Mouse (Mus musculus): ENCODE measurements at regions not wholly inside any gene's neighbourhood (a gene's known extent, or its start where the extent isn't known, plus 50 kb on each side); places are given as distances from the start of the nearest gene placed in this dataset.
A peak's percentile ranks its signal among the peaks of the same experiment; 100 is the strongest.

- H3K27ac ChIP-seq (ENCODE audit: low read length) = peak overlapping the region; percentile 59
- no peaks in the 10 kb centered on the region for H3K36me3 ChIP-seq (ENCODE audit: control insufficient read depth, insufficient read depth)
- H3K9ac ChIP-seq (ENCODE audit: low read depth, low read length) = no peak overlapping the region
- 39% methylated on average over 20 of the region's 20 CpGs for WGBS (ENCODE audit: insufficient replicate concordance)
- no peak overlapping the region for H3K4me3 ChIP-seq (ENCODE audit: low read depth, low read length)
- H3K4me2 ChIP-seq (ENCODE audit: low read depth, low read length) = 0 out of 2 replicates have a peak overlapping the region, but pooled peaks have one; percentile 8
- ATAC-seq (ENCODE audit: low read depth) = peak; percentile 33
- no peaks in the 10 kb centered on the region for H3K9me3 ChIP-seq (replicated peaks; ENCODE audit: control insufficient read depth, low read length)
- H3K27me3 ChIP-seq (ENCODE audit: control insufficient read depth, insufficient read depth, low read depth, low read length) = no peaks in the 10 kb centered on the region
- peaks cover 15% of the 10 kb centered on the region for H3K4me1 ChIP-seq (ENCODE audit: control insufficient read depth, low read depth, low read length)
Measured at GRCm38 (mm10) chr2:167775218-167775915, 85.7 kb upstream of the Tmem189 start.

GRCm38 (mm10) chr2:167774806-167775179 is 85.2 kb upstream of the Tmem189 start:
- Histone ChIP-seq H3K27me3 (ENCODE audit: control insufficient read depth, insufficient read depth, low read depth, low read length) (no peaks in the 10 kb centered on the region), H3K9ac (ENCODE audit: low read depth, low read length) (no peak overlapping the region), H3K4me1 (ENCODE audit: control insufficient read depth, low read depth, low read length) (peaks cover 15% of the 10 kb centered on the region), H3K4me2 (ENCODE audit: low read depth, low read length) (0 out of 2 replicates have a peak overlapping the region, but pooled peaks have one; percentile 8), H3K27ac (ENCODE audit: low read length) (peak overlapping the region; percentile 59), H3K36me3 (ENCODE audit: control insufficient read depth, insufficient read depth) (no peaks in the 10 kb centered on the region), H3K4me3 (ENCODE audit: low read depth, low read length) (no peak overlapping the region), H3K9me3 (replicated peaks; ENCODE audit: control insufficient read depth, low read length) (no peaks in the 10 kb centered on the region)
- 23% methylated on average over 10 of the region's 10 CpGs for WGBS (ENCODE audit: insufficient replicate concordance)
- ATAC-seq (ENCODE audit: low read depth) = peak; percentile 17; the same call in 1 of the 2 replicates

- Histone ChIP-seq H3K27me3 (ENCODE audit: control insufficient read depth, insufficient read depth, low read depth, low read length) (no peaks in the 10 kb centered on the region), H3K9ac (ENCODE audit: low read depth, low read length) (no peak overlapping the region; the same call in 1 of the 2 replicates), H3K27ac (ENCODE audit: low read length) (no peak overlapping the region; the same call in 1 of the 2 replicates), H3K9me3 (replicated peaks; ENCODE audit: control insufficient read depth, low read length) (no peaks in the 10 kb centered on the region), H3K36me3 (ENCODE audit: control insufficient read depth, insufficient read depth) (no peaks in the 10 kb centered on the region), H3K4me2 (ENCODE audit: low read depth, low read length) (no peak overlapping the region), H3K4me3 (ENCODE audit: low read depth, low read length) (no peak overlapping the region), H3K4me1 (ENCODE audit: control insufficient read depth, low read depth, low read length) (peaks cover 15% of the 10 kb centered on the region)
- 77% methylated on average over 2 of the region's 2 CpGs for WGBS (ENCODE audit: insufficient replicate concordance)
- no peak for ATAC-seq (ENCODE audit: low read depth)
Measured at GRCm38 (mm10) chr2:167774166-167774805, 84.7 kb upstream of the Tmem189 start.

- H3K9me3 ChIP-seq (replicated peaks; ENCODE audit: control insufficient read depth, low read length) = no peaks in the 10 kb centered on the region
- H3K9ac ChIP-seq (ENCODE audit: low read depth, low read length) = no peak overlapping the region
- no peak for ATAC-seq (ENCODE audit: low read depth)
- no peaks in the 10 kb centered on the region for H3K36me3 ChIP-seq (ENCODE audit: control insufficient read depth, insufficient read depth)
- H3K4me2 ChIP-seq (ENCODE audit: low read depth, low read length) = no peak overlapping the region
- no peak overlapping the region for H3K27ac ChIP-seq (ENCODE audit: low read length)
- 68% methylated on average over 5 of the region's 5 CpGs for WGBS (ENCODE audit: insufficient replicate concordance)
- H3K4me1 ChIP-seq (ENCODE audit: control insufficient read depth, low read depth, low read length) = peaks cover 9% of the 10 kb centered on the region
- no peak overlapping the region for H3K4me3 ChIP-seq (ENCODE audit: low read depth, low read length)
- H3K27me3 ChIP-seq (ENCODE audit: control insufficient read depth, insufficient read depth, low read depth, low read length) = no peaks in the 10 kb centered on the region
Measured at GRCm38 (mm10) chr2:167772834-167773233, 83.2 kb upstream of the Tmem189 start.

GRCm38 (mm10) chr2:167767962-167768361 is 78.3 kb upstream of the Tmem189 start:
- WGBS (ENCODE audit: insufficient replicate concordance) = 73% methylated on average over 13 of the region's 13 CpGs
- no peaks in the 10 kb centered on the region for H3K9me3 ChIP-seq (replicated peaks; ENCODE audit: control insufficient read depth, low read length)
- H3K27ac ChIP-seq (ENCODE audit: low read length) = no peak overlapping the region
- no peak overlapping the region for H3K9ac ChIP-seq (ENCODE audit: low read depth, low read length)
- no peak overlapping the region for H3K4me2 ChIP-seq (ENCODE audit: low read depth, low read length)
- H3K36me3 ChIP-seq (ENCODE audit: control insufficient read depth, insufficient read depth) = no peaks in the 10 kb centered on the region
- H3K27me3 ChIP-seq (ENCODE audit: control insufficient read depth, insufficient read depth, low read depth, low read length) = no peaks in the 10 kb centered on the region
- ATAC-seq (ENCODE audit: low read depth) = no peak
- H3K4me1 ChIP-seq (ENCODE audit: control insufficient read depth, low read depth, low read length) = peaks cover 15% of the 10 kb centered on the region
- H3K4me3 ChIP-seq (ENCODE audit: low read depth, low read length) = no peak overlapping the region

- Histone ChIP-seq H3K9ac (ENCODE audit: low read depth, low read length) (no peak overlapping the region), H3K27me3 (ENCODE audit: control insufficient read depth, insufficient read depth, low read depth, low read length) (no peaks in the 10 kb centered on the region), H3K4me3 (ENCODE audit: low read depth, low read length) (no peak overlapping the region), H3K9me3 (replicated peaks; ENCODE audit: control insufficient read depth, low read length) (no peaks in the 10 kb centered on the region), H3K36me3 (ENCODE audit: control insufficient read depth, insufficient read depth) (no peaks in the 10 kb centered on the region), H3K27ac (ENCODE audit: low read length) (no peak overlapping the region), H3K4me1 (ENCODE audit: control insufficient read depth, low read depth, low read length) (peaks cover 15% of the 10 kb centered on the region), H3K4me2 (ENCODE audit: low read depth, low read length) (no peak overlapping the region)
- 71% methylated on average over 8 of the region's 8 CpGs for WGBS (ENCODE audit: insufficient replicate concordance)
- no peak for ATAC-seq (ENCODE audit: low read depth)
Measured at GRCm38 (mm10) chr2:167767371-167767770, 77.7 kb upstream of the Tmem189 start.

- no peaks in the 10 kb centered on the region for H3K27me3 ChIP-seq (ENCODE audit: control insufficient read depth, insufficient read depth, low read depth, low read length)
Measured at GRCm38 (mm10) chr2:167765811-167766210, 76.2 kb upstream of the Tmem189 start.

GRCm38 (mm10) chr2:167765072-167765800 is 75.6 kb upstream of the Tmem189 start:
- peak overlapping the region; percentile 34 for H3K4me2 ChIP-seq (ENCODE audit: low read depth, low read length)
- peak; percentile 81 for ATAC-seq (ENCODE audit: low read depth)
- no peaks in the 10 kb centered on the region for H3K27me3 ChIP-seq (ENCODE audit: control insufficient read depth, insufficient read depth, low read depth, low read length)
- peak overlapping the region; percentile 34 for H3K9ac ChIP-seq (ENCODE audit: low read depth, low read length)
- H3K9me3 ChIP-seq (replicated peaks; ENCODE audit: control insufficient read depth, low read length) = no peaks in the 10 kb centered on the region
- H3K4me1 ChIP-seq (ENCODE audit: control insufficient read depth, low read depth, low read length) = peaks cover 20% of the 10 kb centered on the region
- no peak overlapping the region for H3K4me3 ChIP-seq (ENCODE audit: low read depth, low read length)
- H3K27ac ChIP-seq (ENCODE audit: low read length) = peak overlapping the region; percentile 65
- 32% methylated on average over 22 of the region's 22 CpGs for WGBS (ENCODE audit: insufficient replicate concordance)
- H3K36me3 ChIP-seq (ENCODE audit: control insufficient read depth, insufficient read depth) = no peaks in the 10 kb centered on the region

More at GRCm38 (mm10) chr2:167765811-167766210, 76.2 kb upstream of the Tmem189 start:
- H3K9me3 ChIP-seq (replicated peaks; ENCODE audit: control insufficient read depth, low read length) = no peaks in the 10 kb centered on the region
- no peak overlapping the region for H3K4me3 ChIP-seq (ENCODE audit: low read depth, low read length)
- no peak for ATAC-seq (ENCODE audit: low read depth)
- no peaks in the 10 kb centered on the region for H3K36me3 ChIP-seq (ENCODE audit: control insufficient read depth, insufficient read depth)
- H3K27ac ChIP-seq (ENCODE audit: low read length) = peak overlapping the region; percentile 65; the same call in 1 of the 2 replicates
- H3K4me2 ChIP-seq (ENCODE audit: low read depth, low read length) = no peak overlapping the region
- H3K9ac ChIP-seq (ENCODE audit: low read depth, low read length) = no peak overlapping the region
- 75% methylated on average over 6 of the region's 6 CpGs for WGBS (ENCODE audit: insufficient replicate concordance)
- peaks cover 15% of the 10 kb centered on the region for H3K4me1 ChIP-seq (ENCODE audit: control insufficient read depth, low read depth, low read length)

All from liver, embryonic 16.5 days (tissue).